Mouse (Mus musculus) C2C12 (cell line): ENCODE data around the gene Aff1. TPM values are rescaled to one million over a fixed set of nuclear protein-coding genes. Genes with fewer than 3 reads are reported as not detected.

Experiments
- H3K27me3 ChIP-seq: one replicate; pipeline ENCODE4 v1.6.1; 2011; ENCODE audit not compliant: control insufficient read depth, insufficient read depth, insufficient read length
- H3K36me3 ChIP-seq: one replicate; pipeline ENCODE4 v1.6.1; 2011; ENCODE audit not compliant: control insufficient read depth, insufficient read depth
- H3K4me3 ChIP-seq: one replicate; pipeline ENCODE4 v1.5.1; 2011; ENCODE audit warnings: mild to moderate bottlenecking, control low read depth; ENCODE audit not compliant: poor library complexity, insufficient read depth, severe bottlenecking
- H3K79me2 ChIP-seq: one replicate; pipeline ENCODE4 v1.6.1; 2011; ENCODE audit not compliant: control insufficient read depth, insufficient read depth
- H3K79me3 ChIP-seq: one replicate; pipeline ENCODE4 v1.6.1; 2011; ENCODE audit warnings: low read depth, control low read depth
- H3ac ChIP-seq: one replicate; pipeline ENCODE3; 2011; ENCODE audit warnings: low read depth; ENCODE audit not compliant: control insufficient read depth, insufficient read length
- CEBPB ChIP-seq: IDR thresholded peaks from one replicate; pipeline ENCODE4 v1.6.1; 2011; ENCODE audit warnings: low read depth, mild to moderate bottlenecking, control low read depth, moderate library complexity
- CTCF ChIP-seq: IDR thresholded peaks from one replicate; pipeline ENCODE4 v1.5.1; 2011; ENCODE audit not compliant: control insufficient read depth, insufficient read depth, insufficient read length
- FOSL1 ChIP-seq: IDR thresholded peaks from one replicate; pipeline ENCODE4 v1.8.0; 2011; ENCODE audit warnings: mild to moderate bottlenecking, low read length; ENCODE audit not compliant: poor library complexity, insufficient read depth, severe bottlenecking
- MAX ChIP-seq: IDR thresholded peaks from one replicate; pipeline ENCODE4 v1.6.1; 2011; ENCODE audit warnings: mild to moderate bottlenecking, control low read depth
- MYOD1 ChIP-seq: IDR thresholded peaks from one replicate; pipeline ENCODE4 v1.6.1; 2011; ENCODE audit warnings: low read depth; ENCODE audit not compliant: control insufficient read depth, insufficient read length
- MYOG ChIP-seq: IDR thresholded peaks from one replicate; pipeline ENCODE4 v1.6.1; 2011; ENCODE audit not compliant: control insufficient read depth, insufficient read length; ENCODE audit errors: extremely low read depth
- USF1 ChIP-seq: IDR thresholded peaks from one replicate; pipeline ENCODE4 v1.6.1; 2011; ENCODE audit warnings: low read depth, mild to moderate bottlenecking, control low read depth, moderate library complexity
- polyA plus RNA-seq: library from polyadenylated mRNA; unstranded; fragments of >200 nt; fragmentation: generic; extraction: Trizol; gene quantifications from one replicate; pipeline ENCODE4 v1.2.1, GENCODE M21; 2012; ENCODE audit warnings: missing spikeins

Aff1 gene
- polyA plus RNA-seq, 1 experiment, result 10.0 TPM

DNA sequence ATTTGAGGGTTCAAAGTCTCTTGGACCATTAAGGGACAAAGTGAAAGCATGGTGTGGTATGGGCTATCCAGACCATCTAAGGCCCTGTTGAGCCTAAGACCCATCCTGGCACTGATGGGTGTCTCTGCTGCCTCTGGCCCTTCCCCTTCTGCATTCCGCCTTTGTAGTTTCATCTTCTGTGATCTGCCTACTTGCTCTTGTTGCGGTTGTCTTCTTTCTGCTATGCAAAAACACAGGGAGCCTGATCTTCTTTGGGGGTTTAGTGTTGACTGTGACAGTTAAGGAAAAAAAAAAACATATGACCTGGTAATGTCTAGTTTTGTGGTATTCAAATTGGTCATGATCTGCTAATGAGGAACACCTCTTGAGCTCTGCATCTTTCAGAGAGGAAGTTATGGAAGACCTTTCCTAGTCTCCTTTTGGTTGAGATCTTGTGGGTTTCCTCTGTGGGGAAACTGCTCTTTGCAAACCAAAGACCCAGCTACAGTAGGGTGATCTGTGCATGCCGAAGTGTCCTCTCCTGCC lies 54.4 kb downstream of the Aff1 start:
- H3K36me3 ChIP-seq, result no peaks in the 10 kb centered on the region
- no peaks in the 10 kb centered on the region for H3K79me2 ChIP-seq
- H3ac ChIP-seq, result no peak overlapping the region
- no peaks in the 10 kb centered on the region for H3K79me3 ChIP-seq
- no peak overlapping the region for H3K4me3 ChIP-seq
- no peaks in the 10 kb centered on the region for H3K27me3 ChIP-seq
- TF ChIP-seq CEBPB (no peak), MYOG (no peak), MAX (no peak), CTCF (no peak), USF1 (no peak), FOSL1 (no peak), MYOD1 (no peak)

GRCm38 (mm10) chr5:103747098-103747497 lies 54.9 kb downstream of the Aff1 start:
- Histone ChIP-seq H3K4me3 (no peak overlapping the region), H3K79me3 (no peaks in the 10 kb centered on the region), H3ac (no peak overlapping the region), H3K36me3 (no peaks in the 10 kb centered on the region), H3K79me2 (no peaks in the 10 kb centered on the region), H3K27me3 (no peaks in the 10 kb centered on the region)
- TF ChIP-seq CTCF, result no peak

- H3K36me3 ChIP-seq, result no peaks in the 10 kb centered on the region
- no peaks in the 10 kb centered on the region for H3K79me2 ChIP-seq
Observed at GRCm38 (mm10) chr5:103748343-103748742, 56.2 kb downstream of the Aff1 start.

GRCm38 (mm10) chr5:103749465-103750285 lies 57.5 kb downstream of the Aff1 start:
- Histone ChIP-seq H3ac (no peak overlapping the region), H3K79me3 (peaks cover 4% of the 10 kb centered on the region), H3K27me3 (no peaks in the 10 kb centered on the region), H3K4me3 (no peak overlapping the region), H3K36me3 (no peaks in the 10 kb centered on the region), H3K79me2 (peaks cover 5% of the 10 kb centered on the region)
- TF ChIP-seq MYOG, result no peak
- no peak for TF ChIP-seq CTCF
- no peak for TF ChIP-seq CEBPB
- no peak for TF ChIP-seq FOSL1
- no peak for TF ChIP-seq MAX
- no peak for TF ChIP-seq USF1
- TF ChIP-seq MYOD1, result no peak

More at GRCm38 (mm10) chr5:103748343-103748742, 56.2 kb downstream of the Aff1 start:
- Histone ChIP-seq H3ac (no peak overlapping the region), H3K79me3 (no peaks in the 10 kb centered on the region), H3K4me3 (no peak overlapping the region), H3K27me3 (no peaks in the 10 kb centered on the region)
- no peak for TF ChIP-seq USF1
- TF ChIP-seq CEBPB, result no peak
- TF ChIP-seq FOSL1, result no peak
- no peak for TF ChIP-seq CTCF
- TF ChIP-seq MAX, result no peak
- TF ChIP-seq MYOG, result no peak
- no peak for TF ChIP-seq MYOD1

- Histone ChIP-seq H3K79me2 (peaks cover 37% of the 10 kb centered on the region), H3ac (peak overlapping the region; percentile 62), H3K79me3 (peaks cover 36% of the 10 kb centered on the region), H3K36me3 (no peaks in the 10 kb centered on the region), H3K4me3 (peak overlapping the region; percentile 72), H3K27me3 (no peaks in the 10 kb centered on the region)
- TF ChIP-seq MAX, result no peak
- TF ChIP-seq MYOG, result no peak
- no peak for TF ChIP-seq USF1
- no peak for TF ChIP-seq CEBPB
Observed at GRCm38 (mm10) chr5:103752665-103753510, 60.7 kb downstream of the Aff1 start.
